Mouse (Mus musculus) MEL-GATA-1-ER (cell line): Measurements from ENCODE around the gene Robo3.

Experiments used
- DNase-seq: peaks from one replicate; pipeline ENCODE4 v3.0.0-alpha.2; 2012; ENCODE audit warnings: low read depth; ENCODE audit errors: extremely low read depth

The Robo3 gene

GRCm38 (mm10) chr9:37432720-37433421 lies at the start of gene Robo3:
TSS of gene Robo3 (minus strand) at chr9:37433246.
- no peak for DNase-seq

DNA sequence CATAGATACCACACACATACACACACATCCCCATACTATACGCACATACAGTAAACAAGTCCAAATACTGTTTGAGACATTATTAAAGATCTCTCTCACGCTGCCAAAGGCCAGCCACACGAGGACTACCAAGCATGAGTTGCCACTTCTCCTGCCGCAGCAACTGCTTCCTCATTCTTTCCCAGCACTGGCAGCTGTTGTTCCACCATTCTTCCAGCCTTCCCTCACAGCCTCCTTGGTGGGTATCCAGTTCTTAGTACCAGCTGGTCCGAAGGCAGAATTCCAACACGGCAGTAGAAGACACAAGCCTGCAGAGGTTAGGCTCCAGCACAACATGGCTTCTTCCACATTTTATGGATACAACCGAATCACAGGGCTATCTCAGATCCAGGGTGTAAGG lies 41.9 kb upstream of the Robo3 start:
- no peak for DNase-seq

DNA sequence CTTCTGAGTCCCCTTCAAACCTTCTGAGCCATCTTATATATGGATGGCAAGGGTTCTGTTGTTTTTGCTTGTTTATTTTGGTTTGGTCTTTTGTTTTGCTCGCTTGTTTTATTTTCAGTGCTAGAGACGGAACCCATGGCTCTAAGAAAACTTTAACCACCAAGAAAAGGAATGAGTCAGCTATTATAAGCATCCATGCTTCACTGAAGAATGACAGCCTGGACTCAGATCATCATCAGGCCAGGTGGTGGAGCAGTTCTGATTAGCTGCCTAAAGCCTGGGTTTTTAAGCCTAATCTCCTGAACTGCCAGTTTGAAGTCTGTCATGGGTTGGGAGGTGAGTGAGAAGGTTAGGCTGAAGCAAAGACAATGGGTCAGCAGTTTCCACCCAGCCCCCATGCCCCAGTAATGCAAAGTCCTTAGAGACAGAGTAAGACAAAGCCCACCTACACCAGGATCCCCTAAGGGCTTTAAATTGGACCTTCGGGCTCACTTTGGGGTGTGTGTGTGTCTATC lies 40.6 kb upstream of the Robo3 start:
- no peak for DNase-seq

DNA sequence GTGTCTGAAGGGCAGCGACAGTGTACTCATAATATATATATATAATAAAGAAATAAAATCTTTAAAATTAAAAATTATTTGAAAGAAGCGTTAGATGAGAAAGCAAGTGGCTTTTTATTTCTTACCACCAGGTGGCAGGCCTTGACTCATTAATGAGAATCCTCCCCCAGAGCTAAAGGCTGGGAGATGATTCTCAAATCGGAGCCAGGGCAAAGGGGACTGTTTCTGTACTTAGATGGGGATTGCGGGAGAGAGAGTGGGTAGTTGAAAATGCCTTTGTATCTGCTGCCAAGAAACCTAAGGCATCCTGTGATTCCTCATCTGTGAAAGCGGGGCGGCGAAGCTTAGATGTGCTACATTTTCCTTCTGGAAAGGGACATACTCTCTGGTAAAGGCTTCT lies 29.7 kb upstream of the Robo3 start:
- DNase-seq = peak; percentile 29

GRCm38 (mm10) chr9:37461571-37461970 lies 28.5 kb upstream of the Robo3 start:
- no peak for DNase-seq

GRCm38 (mm10) chr9:37460961-37461340 lies 27.9 kb upstream of the Robo3 start:
- DNase-seq = no peak

DNA sequence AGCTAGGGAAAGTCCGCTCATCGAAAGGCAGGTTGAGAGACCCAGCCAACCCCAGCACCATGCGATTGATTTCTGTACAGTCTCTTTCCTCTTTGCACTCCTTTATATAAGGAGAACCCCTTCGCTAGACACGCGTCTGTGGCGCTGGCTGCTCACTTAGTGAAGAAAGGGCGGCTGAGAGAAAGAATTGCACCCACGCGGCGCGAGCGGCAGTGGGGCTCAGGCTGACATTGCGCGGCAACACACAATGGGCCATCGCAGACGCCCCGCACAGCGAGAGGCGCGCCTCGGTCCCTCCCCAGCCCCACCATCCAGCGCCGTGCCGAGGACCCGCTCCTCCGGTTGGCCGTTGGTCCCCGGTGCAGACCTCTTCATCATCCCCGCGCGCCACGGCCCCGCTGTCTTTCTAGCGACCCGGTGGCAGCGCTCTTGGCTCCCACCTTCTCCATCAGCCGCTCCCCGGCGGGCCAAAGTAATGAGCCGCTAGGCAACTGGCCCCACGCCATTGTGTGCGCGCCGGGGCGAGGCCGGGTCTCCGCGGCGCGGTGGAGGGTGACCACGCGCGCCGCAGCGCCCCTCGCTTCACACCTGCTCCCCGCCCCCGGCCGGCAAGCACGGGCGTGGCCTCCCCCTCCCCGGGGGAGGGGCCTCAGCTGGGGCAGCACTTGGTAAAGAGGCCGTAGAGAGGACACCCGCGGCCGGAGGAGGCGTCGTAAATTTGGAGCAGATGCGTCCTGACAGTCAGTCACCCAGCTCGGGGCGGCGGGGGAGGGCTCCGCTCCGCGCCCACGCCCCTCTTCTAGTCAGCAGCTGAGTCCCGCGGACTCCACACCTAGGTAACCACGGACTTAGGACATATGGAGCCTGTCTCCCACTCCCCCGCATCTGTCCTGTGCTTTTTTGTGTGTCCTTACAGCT lies 27.3 kb upstream of the Robo3 start:
- no peak for DNase-seq

DNA sequence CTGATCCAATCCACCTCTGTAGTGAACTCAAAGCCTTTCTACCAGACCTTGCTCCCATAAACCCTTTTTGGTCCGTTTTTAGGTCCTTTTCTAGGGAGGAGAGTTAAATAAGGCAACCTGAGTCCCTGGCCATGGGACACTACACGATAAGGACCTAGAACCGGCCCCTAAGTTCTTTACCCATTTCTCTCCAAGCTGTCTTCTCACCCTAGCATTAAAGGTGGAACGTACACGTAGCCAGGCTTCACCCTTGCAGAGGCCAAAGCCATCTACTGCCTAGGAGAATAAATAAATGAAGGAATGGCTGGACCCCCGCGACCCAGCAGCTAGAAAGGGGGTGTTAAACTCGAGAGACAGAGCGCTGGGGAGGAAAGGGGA lies 26.6 kb upstream of the Robo3 start:
- no peak for DNase-seq

- no peak for DNase-seq
These were observed 24.1 kb upstream of the Robo3 start for GRCm38 (mm10) chr9:37457151-37457550.

DNA sequence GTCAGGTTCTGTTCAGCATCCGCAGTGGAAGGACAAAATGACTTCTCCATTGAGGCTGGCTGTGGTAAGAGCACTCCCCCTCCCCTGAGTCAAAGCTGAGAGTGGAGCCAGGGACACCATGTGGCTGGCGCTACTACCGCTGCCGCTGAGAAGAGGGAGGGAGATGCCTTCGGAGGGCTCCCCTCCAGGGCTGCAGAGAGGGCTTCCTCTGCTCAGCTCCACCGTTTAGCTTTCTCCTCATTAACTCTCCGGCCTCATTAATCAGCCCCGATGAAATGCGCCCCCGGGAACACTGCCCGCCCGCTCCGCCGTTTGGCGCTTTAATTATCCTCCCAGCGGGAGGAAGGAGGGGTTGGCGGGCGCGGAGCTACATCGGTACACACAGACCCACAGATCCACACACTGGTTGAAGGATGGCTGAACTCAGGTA lies 23.4 kb upstream of the Robo3 start:
- no peak for DNase-seq

- DNase-seq = no peak
These were observed 22.8 kb upstream of the Robo3 start for GRCm38 (mm10) chr9:37455868-37456267.

DNA sequence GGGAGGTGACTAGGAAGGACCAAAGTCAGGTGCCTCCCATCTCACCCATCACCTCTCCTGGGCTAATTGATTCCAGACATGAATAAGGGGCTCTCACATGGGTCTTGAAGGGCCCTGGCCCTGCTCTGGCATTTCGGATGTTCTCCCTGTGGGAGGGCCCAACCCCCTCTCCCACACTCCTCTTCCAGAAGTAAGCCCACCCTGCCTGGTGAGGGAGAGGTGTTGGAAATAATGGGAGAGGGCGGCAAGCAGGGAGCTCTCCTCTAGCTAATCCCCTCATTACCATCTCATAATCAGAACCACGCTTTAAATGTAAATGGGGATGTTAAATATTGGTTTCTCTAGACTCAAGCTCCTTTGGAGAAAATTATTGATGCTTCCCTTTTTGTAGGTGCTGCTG lies 21.9 kb upstream of the Robo3 start:
- DNase-seq = no peak

DNA sequence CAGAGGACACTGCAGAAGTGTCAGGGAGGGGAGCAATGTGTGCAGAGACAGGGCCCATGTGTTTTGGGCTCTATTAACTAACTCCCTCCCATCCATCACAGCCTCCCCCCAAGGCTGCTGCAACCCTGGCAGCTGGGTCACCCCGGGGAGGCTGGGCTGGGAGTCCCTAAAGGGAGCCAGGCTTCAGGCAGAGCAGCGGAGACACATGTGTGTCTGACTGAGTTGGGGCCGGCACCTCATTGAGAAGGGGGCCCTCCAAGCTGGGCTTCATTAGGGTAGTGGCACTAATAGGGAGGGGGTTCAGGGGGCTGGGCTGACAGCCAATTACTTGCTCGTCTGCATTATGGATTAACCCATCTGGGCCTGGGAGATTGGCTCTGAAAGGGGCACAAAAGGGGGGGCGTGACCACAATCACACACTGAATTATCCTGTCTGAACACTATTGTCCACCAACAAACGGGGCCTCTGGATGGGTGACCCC lies 21.0 kb upstream of the Robo3 start:
- no peak for DNase-seq

DNA sequence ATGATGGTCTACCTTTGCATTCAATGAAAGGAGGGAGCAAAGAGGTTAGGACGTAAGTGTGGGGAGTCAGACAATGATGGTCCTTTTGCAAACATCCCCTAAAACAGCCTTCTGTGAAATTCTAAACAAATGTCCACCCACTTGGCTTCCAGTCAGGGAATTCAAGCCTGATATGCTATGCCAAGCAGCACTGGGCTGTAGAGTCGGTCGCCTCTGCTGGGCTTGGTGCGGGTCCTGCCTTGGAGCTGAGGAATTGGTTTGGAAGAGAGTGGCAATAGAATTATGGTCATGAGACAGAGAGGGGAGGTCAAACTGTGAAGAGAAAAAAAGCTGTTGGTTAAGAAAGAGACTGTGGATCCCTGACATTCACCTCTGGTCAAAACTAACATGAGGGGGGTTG lies 20.3 kb upstream of the Robo3 start:
- no peak for DNase-seq

DNA sequence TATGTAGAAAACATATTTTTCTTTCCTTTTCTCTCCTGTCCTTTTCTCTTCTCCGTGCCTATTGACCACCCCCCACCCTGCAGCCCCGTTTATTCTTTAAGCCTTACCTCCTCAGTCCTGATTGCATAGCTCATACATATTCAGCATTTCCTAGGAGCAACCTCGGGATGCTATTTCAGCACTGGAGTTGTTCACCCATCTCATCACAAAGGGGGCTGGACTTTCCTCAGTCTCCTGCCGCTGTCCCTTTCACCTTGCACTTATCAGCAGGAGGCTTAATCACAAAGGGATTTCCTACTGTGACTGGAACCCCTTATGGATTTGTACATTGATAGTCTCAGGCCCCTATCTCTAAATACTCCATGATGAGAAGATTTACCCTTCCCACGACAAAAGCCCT lies 19.4 kb upstream of the Robo3 start:
- no peak for DNase-seq

DNA sequence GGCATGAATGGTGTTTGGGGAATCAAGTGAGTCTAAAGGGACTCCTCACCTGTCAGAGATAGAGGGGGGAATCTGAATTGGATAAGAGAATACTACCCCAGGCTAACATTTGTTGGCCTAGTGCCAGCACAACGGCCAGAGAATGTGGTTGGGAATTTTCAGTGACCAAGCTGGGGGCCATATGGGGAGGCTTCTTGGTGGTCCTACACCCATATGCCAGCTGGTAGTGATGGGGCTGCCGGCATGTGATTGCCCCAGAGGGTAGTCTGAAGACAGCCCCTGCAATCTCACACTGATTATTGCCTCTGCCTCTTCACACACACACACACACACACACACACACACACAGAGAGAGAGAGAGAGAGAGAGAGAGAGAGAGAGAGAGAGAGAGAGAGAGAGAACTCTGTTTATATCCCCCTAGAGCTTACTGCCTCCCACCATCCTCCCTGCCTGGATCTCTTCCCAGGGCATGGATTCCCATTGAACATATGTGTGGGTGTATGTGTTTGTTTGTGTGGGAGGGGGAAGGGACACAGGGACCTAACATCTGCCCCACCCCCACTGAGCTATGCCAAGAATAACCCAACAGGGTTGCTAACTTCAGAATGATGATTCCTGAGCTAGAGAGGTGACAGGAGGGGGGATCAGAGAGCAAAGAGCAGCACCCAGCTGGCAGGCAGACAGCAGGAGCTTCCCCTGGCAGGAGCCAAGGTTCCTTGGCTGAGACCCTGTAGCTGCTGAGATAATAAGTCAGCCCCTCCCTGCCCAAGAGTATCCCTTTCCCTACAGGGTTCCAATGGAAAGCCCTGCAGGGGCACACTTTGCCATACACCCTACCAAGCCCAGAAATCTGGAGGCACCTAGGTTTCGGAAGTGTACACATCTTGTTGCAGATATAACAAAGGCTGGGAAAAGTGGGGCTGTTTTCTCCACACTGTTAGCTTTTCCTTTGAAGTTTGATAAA lies 5.0 kb upstream of the Robo3 start:
- no peak for DNase-seq

DNA sequence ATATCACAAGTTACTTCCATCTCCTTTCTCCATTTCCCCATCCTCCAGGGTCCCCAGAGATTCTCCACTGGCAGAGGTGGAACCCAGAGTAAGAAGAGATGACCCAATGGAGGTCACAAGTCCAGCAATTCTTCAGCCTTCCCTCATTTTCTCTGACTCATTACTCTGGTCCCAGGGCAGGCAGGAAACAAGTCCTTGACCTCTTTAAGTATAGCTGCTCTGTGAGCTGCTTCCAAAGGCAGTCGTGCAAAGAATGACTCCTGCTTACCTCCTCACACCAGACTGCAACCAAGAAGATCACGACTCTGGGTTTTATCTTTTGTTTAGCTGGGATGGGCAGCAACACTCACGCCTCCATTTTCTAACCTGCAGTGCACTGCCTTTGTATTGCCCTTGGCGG lies 2.6 kb upstream of the Robo3 start:
- DNase-seq = no peak

GRCm38 (mm10) chr9:37434932-37435331 lies 1.9 kb upstream of the Robo3 start:
- no peak for DNase-seq

DNA sequence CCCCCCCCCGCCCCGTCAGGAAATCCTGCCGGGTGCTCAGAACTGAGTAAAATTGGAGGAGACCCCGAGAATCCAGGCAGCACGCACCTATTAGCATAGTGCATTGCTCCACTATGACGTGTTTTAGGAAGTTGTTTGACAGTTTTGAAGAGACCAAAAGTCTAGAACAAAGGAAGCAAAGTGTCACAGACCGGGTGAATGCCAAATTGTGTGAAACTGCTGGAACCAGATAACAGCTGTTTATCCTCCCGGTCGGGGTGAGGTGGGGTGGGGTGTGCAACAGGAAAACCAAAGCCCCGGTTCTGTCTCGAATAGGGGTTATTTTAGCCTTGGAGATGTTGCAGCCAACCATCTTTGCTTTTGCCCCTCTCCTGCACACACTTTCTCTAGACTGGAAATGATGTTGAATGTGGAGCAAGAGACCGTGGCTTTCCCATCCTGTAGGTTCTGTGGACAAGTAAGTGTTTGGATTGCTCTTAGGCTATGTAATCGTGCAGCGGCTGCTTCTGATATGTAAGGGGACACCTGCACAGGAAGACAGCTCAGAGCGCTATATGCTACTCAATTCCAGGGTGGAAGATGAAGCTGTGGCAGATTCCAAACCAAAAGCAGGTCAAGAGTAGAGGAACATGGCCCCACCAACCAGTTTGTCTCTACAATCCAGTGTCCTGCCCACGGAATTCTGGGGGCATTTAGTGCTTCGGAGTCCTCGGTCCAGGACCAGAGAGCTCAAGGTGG lies 946 bp upstream of the Robo3 start:
- peak; percentile 51 for DNase-seq

DNA sequence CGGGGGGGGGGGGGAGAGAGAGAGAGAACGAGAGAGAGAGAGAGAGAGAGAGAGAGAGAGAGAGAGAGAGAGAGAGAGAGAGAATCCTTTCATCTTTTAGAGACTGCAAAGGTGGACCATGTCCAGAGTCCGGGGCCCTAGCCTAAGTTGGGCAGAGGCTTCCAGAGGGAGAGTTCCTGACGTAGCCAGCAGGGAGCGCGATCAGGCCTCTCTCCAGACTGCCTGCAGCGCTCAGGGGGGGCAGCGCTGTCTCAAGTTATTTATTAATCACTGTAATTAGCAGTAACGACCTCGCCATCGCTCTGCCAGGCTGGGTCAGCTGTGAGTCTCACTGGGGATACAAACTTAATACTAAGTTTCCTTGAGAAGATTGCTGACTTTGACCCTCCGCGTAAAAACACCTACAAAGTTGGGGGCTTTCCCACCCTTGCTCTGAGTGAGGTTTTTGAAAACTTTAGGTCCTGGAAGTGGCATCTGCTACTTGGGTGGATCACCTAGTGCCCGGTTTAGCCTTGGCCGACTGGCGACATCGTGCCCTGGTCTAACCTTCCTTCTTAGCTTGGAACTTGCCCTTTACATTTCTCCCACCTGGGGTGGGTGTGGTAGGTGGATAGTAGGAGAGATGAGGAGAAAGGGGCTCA lies 900 bp downstream of the Robo3 start:
- DNase-seq = no peak
